Mouse (Mus musculus): ENCODE results near the gene Eloa. TPM values are rescaled to one million over a fixed set of nuclear protein-coding genes. Genes with fewer than 3 reads are reported as not detected.
"Not testable (repeated sequence)": the region's sequence is repeated elsewhere in the genome, so short reads cannot be mapped to it uniquely, and the experiment has no call there.

Eloa gene
- 10 to 100 TPM; 28.6 to 29.3 TPM for total RNA-seq (2021)
- long read RNA-seq, full-length matches to known transcripts: 32 of 37 reads
- long read RNA-seq, partial matches to known transcripts: 5 of 37 reads
- long read RNA-seq, other reads (novel, unspliced or antisense): 0 of 37 reads

- peak; percentile 98 to 100 for DNase-seq (ENCODE audit: low spot score in 2 of 2)
Observed at GRCm38 (mm10) chr4:136021549-136022047, at the start of gene Eloa. TSS of gene Eloa (minus strand) at chr4:136021763.

GRCm38 (mm10) chr4:136071178-136071714, 49.7 kb upstream of the Eloa start:
- peak in 1 of 2 experiments; percentile 81 for DNase-seq (ENCODE audit: low spot score in 2 of 2)

GRCm38 (mm10) chr4:136070592-136070991, 49.0 kb upstream of the Eloa start:
- DNase-seq (ENCODE audit: low spot score in 2 of 2): no peak

GRCm38 (mm10) chr4:136069954-136070353, 48.4 kb upstream of the Eloa start:
- peak; percentile 64 to 80 for DNase-seq (ENCODE audit: low spot score in 2 of 2)

- no peak for DNase-seq (ENCODE audit: low spot score in 2 of 2)
Observed at GRCm38 (mm10) chr4:136069313-136069712, 47.8 kb upstream of the Eloa start.

- DNase-seq (ENCODE audit: low spot score in 2 of 2): no peak
Observed at GRCm38 (mm10) chr4:136063143-136063542, 41.6 kb upstream of the Eloa start.

GRCm38 (mm10) chr4:136059800-136060488, 38.4 kb upstream of the Eloa start:
- not testable (repeated sequence) for DNase-seq (ENCODE audit: low spot score in 2 of 2)

GRCm38 (mm10) chr4:136057916-136058315, 36.4 kb upstream of the Eloa start:
- no peak for DNase-seq (ENCODE audit: low spot score in 2 of 2)

GRCm38 (mm10) chr4:136056030-136056429, 34.5 kb upstream of the Eloa start:
- no peak for DNase-seq (ENCODE audit: low spot score in 2 of 2)

- DNase-seq (ENCODE audit: low spot score in 2 of 2): no peak
Observed at GRCm38 (mm10) chr4:136053843-136054242, 32.3 kb upstream of the Eloa start.

- DNase-seq (ENCODE audit: low spot score in 2 of 2): peak; percentile 86 to 96
Observed at GRCm38 (mm10) chr4:136053247-136053596, 31.7 kb upstream of the Eloa start, which contains the start of gene Rpl11. TSS of gene Rpl11 (minus strand) at chr4:136053428.

GRCm38 (mm10) chr4:136052534-136053246, 31.1 kb upstream of the Eloa start:
- peak in 1 of 2 experiments; percentile 35 for DNase-seq (ENCODE audit: low spot score in 2 of 2)

GRCm38 (mm10) chr4:136052060-136052459, 30.5 kb upstream of the Eloa start:
- DNase-seq (ENCODE audit: low spot score in 2 of 2): no peak

GRCm38 (mm10) chr4:136050226-136050625, 28.7 kb upstream of the Eloa start:
- no peak for DNase-seq (ENCODE audit: low spot score in 2 of 2)

GRCm38 (mm10) chr4:136048291-136049032, 26.9 kb upstream of the Eloa start:
- no peak for DNase-seq (ENCODE audit: low spot score in 2 of 2)

- DNase-seq (ENCODE audit: low spot score in 2 of 2): no peak
Observed at GRCm38 (mm10) chr4:136047626-136048025, 26.1 kb upstream of the Eloa start.

GRCm38 (mm10) chr4:136046888-136047287, 25.3 kb upstream of the Eloa start:
- DNase-seq (ENCODE audit: low spot score in 2 of 2): no peak

GRCm38 (mm10) chr4:136045091-136045490, 23.5 kb upstream of the Eloa start:
- no peak for DNase-seq (ENCODE audit: low spot score in 2 of 2)

- no peak for DNase-seq (ENCODE audit: low spot score in 2 of 2)
Observed at GRCm38 (mm10) chr4:136043784-136044400, 22.3 kb upstream of the Eloa start.

- DNase-seq (ENCODE audit: low spot score in 2 of 2): no peak
Observed at GRCm38 (mm10) chr4:136035078-136035477, 13.5 kb upstream of the Eloa start.

GRCm38 (mm10) chr4:136033231-136033630, 11.7 kb upstream of the Eloa start:
- DNase-seq (ENCODE audit: low spot score in 2 of 2): no peak

All from layer of hippocampus, adult 18-20 months (tissue).